Mouse (Mus musculus): ENCODE results near the gene Olfr56.
"Not testable (repeated sequence)": the region's sequence is repeated elsewhere in the genome, so short reads cannot be mapped to it uniquely, and the experiment has no call there.

GRCm38 (mm10) chr11:49006785-49007184 lies 28.1 kb downstream of the Olfr56 start:
- not testable (repeated sequence) for TF ChIP-seq CTCF (IDR thresholded peaks at IDR 0.05; ENCODE audit: low read depth, low read length); POLR2AphosphoS5 (IDR thresholded peaks at IDR 0.05; ENCODE audit: insufficient replicate concordance, low read depth, low read length); GATA1 (IDR thresholded peaks at IDR 0.05; ENCODE audit: borderline replicate concordance, low read length)
